Mouse (Mus musculus) CH12.LX (cell line): ENCODE measurements around the gene Moxd1. TPM values are rescaled to one million over a fixed set of nuclear protein-coding genes. Genes with fewer than 3 reads are reported as not detected.

Experiments used
- polyA plus RNA-seq: library from polyadenylated mRNA; unstranded; fragments of >175 nt; gene quantifications from 2 replicates; pipeline ENCODE4 v1.2.1, GENCODE M21; 2012; ENCODE audit warnings: low read depth; ENCODE audit not compliant: insufficient read length
- total RNA-seq, 2 experiments: library from RNA; depleted of rRNA; stranded (reverse); fragments of 300-350 nt in 1 of 2; fragments of >200 nt in 1 of 2; gene quantifications; 2 replicates each; pipeline ENCODE4 v1.2.3; 2012 to 2014

Moxd1 gene
- total and polyA plus RNA-seq, 3 experiments = not detected

Other genes with a start within 250 kb of the Moxd1 start
- not detected in 2 replicates for gene Taar6, start 237.9 kb upstream of the Moxd1 start, total RNA-seq (2012; rRNA removed)
- not detected in 2 replicates for gene Taar6, start 237.9 kb upstream of the Moxd1 start, total RNA-seq (2014; rRNA removed)
- gene Taar6, start 237.9 kb upstream of the Moxd1 start, polyA plus RNA-seq = not detected in 2 replicates
- gene Taar7a, start 230.0 kb upstream of the Moxd1 start, total RNA-seq (2012; rRNA removed) = not detected in 2 replicates
- gene Taar7a, start 230.0 kb upstream of the Moxd1 start, total RNA-seq (2014; rRNA removed) = not detected in 2 replicates
- not detected in 2 replicates for gene Taar7a, start 230.0 kb upstream of the Moxd1 start, polyA plus RNA-seq
- not detected in 2 replicates for gene Taar7b, start 223.6 kb upstream of the Moxd1 start, total RNA-seq (2012; rRNA removed)
- gene Taar7b, start 223.6 kb upstream of the Moxd1 start, total RNA-seq (2014; rRNA removed) = not detected in 2 replicates
- gene Taar7b, start 223.6 kb upstream of the Moxd1 start, polyA plus RNA-seq = not detected in 2 replicates
- not detected in 2 replicates for gene Taar7d, start 196.3 kb upstream of the Moxd1 start, total RNA-seq (2012; rRNA removed)
- gene Taar7d, start 196.3 kb upstream of the Moxd1 start, total RNA-seq (2014; rRNA removed) = not detected in 2 replicates
- not detected in 2 replicates for gene Taar7d, start 196.3 kb upstream of the Moxd1 start, polyA plus RNA-seq
- not detected in 2 replicates for gene Taar7e, start 185.9 kb upstream of the Moxd1 start, total RNA-seq (2012; rRNA removed)
- gene Taar7e, start 185.9 kb upstream of the Moxd1 start, total RNA-seq (2014; rRNA removed) = not detected in 2 replicates
- gene Taar7e, start 185.9 kb upstream of the Moxd1 start, polyA plus RNA-seq = not detected in 2 replicates
- gene Taar7f, start 174.0 kb upstream of the Moxd1 start, total RNA-seq (2012; rRNA removed) = not detected in 2 replicates
- not detected in 2 replicates for gene Taar7f, start 174.0 kb upstream of the Moxd1 start, total RNA-seq (2014; rRNA removed)
- gene Taar7f, start 174.0 kb upstream of the Moxd1 start, polyA plus RNA-seq = not detected in 2 replicates
- gene Taar8a, start 147.0 kb upstream of the Moxd1 start, total RNA-seq (2012; rRNA removed) = not detected in 2 replicates
- gene Taar8a, start 147.0 kb upstream of the Moxd1 start, total RNA-seq (2014; rRNA removed) = not detected in 2 replicates
- not detected in 2 replicates for gene Taar8a, start 147.0 kb upstream of the Moxd1 start, polyA plus RNA-seq
- gene Taar8b, start 131.2 kb upstream of the Moxd1 start, total RNA-seq (2012; rRNA removed) = not detected in 2 replicates
- not detected in 2 replicates for gene Taar8b, start 131.2 kb upstream of the Moxd1 start, total RNA-seq (2014; rRNA removed)
- not detected in 2 replicates for gene Taar8b, start 131.2 kb upstream of the Moxd1 start, polyA plus RNA-seq
- gene Taar8c, start 121.6 kb upstream of the Moxd1 start, total RNA-seq (2012; rRNA removed) = not detected in 2 replicates
- gene Taar8c, start 121.6 kb upstream of the Moxd1 start, total RNA-seq (2014; rRNA removed) = not detected in 2 replicates
- gene Taar8c, start 121.6 kb upstream of the Moxd1 start, polyA plus RNA-seq = not detected in 2 replicates
- gene Taar9, start 114.0 kb upstream of the Moxd1 start, total RNA-seq (2012; rRNA removed) = not detected in 2 replicates
- not detected in 2 replicates for gene Taar9, start 114.0 kb upstream of the Moxd1 start, total RNA-seq (2014; rRNA removed)
- gene Taar9, start 114.0 kb upstream of the Moxd1 start, polyA plus RNA-seq = not detected in 2 replicates
- 92.8 and 117 TPM in 2 replicates for gene Stx7, start 74.2 kb upstream of the Moxd1 start, total RNA-seq (2012; rRNA removed)
- 176 and 194 TPM in 2 replicates for gene Stx7, start 74.2 kb upstream of the Moxd1 start, total RNA-seq (2014; rRNA removed)
- gene Stx7, start 74.2 kb upstream of the Moxd1 start, polyA plus RNA-seq = 102 TPM in 2 replicates